Mouse (Mus musculus) hindbrain, embryonic 14.5 days (tissue): ENCODE measurements around the gene Prpf6. TPM values are rescaled to one million over a fixed set of nuclear protein-coding genes. Genes with fewer than 3 reads are reported as not detected.
A peak's percentile ranks its signal among the peaks of the same experiment; 100 is the strongest.

Source experiments
- ATAC-seq: fragments of 200-750 bp; cut with Nextera tagmentation; 2 replicates; pipeline ENCODE4 v1.8.0; 2017; ENCODE audit warnings: moderate number of reproducible peaks, mild to moderate bottlenecking, moderate TSS enrichment, moderate library complexity; ENCODE audit not compliant: low FRiP score
- DNase-seq: peaks from one replicate; pipeline ENCODE4 v3.0.0-alpha.2; 2015; ENCODE audit warnings: low spot score
- H3K27ac ChIP-seq: fragments of 300-500 bp; sonication (generic); 2 replicates; pipeline ENCODE4 v1.5.1; 2014; ENCODE audit warnings: mild to moderate bottlenecking, moderate library complexity
- H3K27me3 ChIP-seq: fragments of 300-500 bp; sonication (generic); 2 replicates; pipeline ENCODE4 v1.6.1; 2014; ENCODE audit warnings: mild to moderate bottlenecking, low read length, mixed read lengths; ENCODE audit not compliant: control insufficient read depth, insufficient read depth
- H3K36me3 ChIP-seq: fragments of 300-500 bp; sonication (generic); replicated peaks from 2 replicates; pipeline ENCODE4 v1.6.1; 2014; ENCODE audit not compliant: control insufficient read depth, insufficient read depth
- H3K4me1 ChIP-seq: fragments of 300-500 bp; sonication (generic); replicated peaks from 2 replicates; pipeline ENCODE4 v1.6.1; 2014; ENCODE audit warnings: antibody characterized with exemption, low read length, mixed read lengths; ENCODE audit not compliant: control insufficient read depth, insufficient read depth
- H3K4me2 ChIP-seq: fragments of 300-500 bp; sonication (generic); replicated peaks from 2 replicates; pipeline ENCODE4 v1.6.1; 2014; ENCODE audit warnings: mild to moderate bottlenecking, moderate library complexity
- H3K4me3 ChIP-seq: fragments of 300-500 bp; sonication (generic); replicated peaks from 2 replicates; pipeline ENCODE4 v1.5.1; 2014; ENCODE audit warnings: mild to moderate bottlenecking, low read length
- H3K9ac ChIP-seq: fragments of 300-500 bp; sonication (generic); 2 replicates; pipeline ENCODE4 v1.6.1; 2014
- H3K9me3 ChIP-seq: fragments of 300-500 bp; sonication (generic); 2 replicates; pipeline ENCODE4 v1.6.1; 2016; ENCODE audit warnings: low read length; ENCODE audit not compliant: control insufficient read depth
- WGBS: fragments of 180-500 bp; shearing (Covaris S2); extraction: QIAGEN DNeasy Blood & Tissue Kit; methylation state at CpG from one replicate; pipeline ENCODE4 v1.1.7; 2014; 5-methylcytosine and 5-hydroxymethylcytosine counted together
- polyA plus RNA-seq: library from polyadenylated mRNA; unstranded; fragments of >200 nt; fragmentation: Nextera tagmentation; extraction: Ambion mirVana; gene quantifications from 2 replicates; pipeline ENCODE4 v1.2.1, GENCODE M21; 2014

The Prpf6 gene
- 53.9 and 58.2 TPM in 2 replicates for polyA plus RNA-seq

DNA sequence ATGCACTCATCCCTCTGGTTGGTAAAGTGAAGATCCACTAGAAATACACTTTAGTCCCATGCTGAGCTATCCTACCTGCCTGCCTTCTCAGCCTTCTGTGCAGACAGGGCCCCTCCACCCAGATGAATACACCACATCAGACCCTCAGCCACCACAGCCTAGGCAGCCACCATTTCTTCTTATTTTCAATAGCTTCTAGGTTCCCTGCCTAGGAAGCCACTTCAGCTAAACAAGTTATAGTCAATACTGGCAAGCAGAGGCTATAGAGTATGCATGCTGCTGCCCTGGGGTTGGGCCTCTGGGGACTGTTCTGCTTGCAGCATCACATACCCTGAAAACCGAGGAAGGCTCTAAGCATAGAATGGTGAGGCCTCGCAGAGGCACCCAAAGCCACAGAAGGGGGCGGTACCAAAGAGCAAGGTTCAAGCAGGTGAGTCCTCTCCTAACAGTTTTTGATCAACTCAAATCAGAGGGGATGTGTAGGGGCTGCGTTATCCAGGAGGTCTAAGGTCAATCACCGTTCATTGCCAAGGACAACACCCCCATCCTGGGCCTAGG, at the start of gene Prpf6:
Gene Prpf6 (plus strand): TSS at position 341 of the 558 bp plus-strand sequence.
- peaks cover 12% of the 10 kb centered on the region for H3K4me1 ChIP-seq
- ATAC-seq (no peak), DNase-seq (no peak)
- H3K4me2 ChIP-seq: peak within 1 kb of the TSS; percentile 73
- peak within 1 kb of the TSS; percentile 97 for H3K9ac ChIP-seq
- no peaks in the 10 kb centered on the region for H3K27me3 ChIP-seq
- H3K9me3 ChIP-seq: no peaks in the 10 kb centered on the region
- H3K36me3 ChIP-seq: peaks cover 56% of the 10 kb centered on the region
- H3K27ac ChIP-seq: peak within 1 kb of the TSS; percentile 90
- H3K4me3 ChIP-seq: peak within 1 kb of the TSS; percentile 96
- WGBS: 16% methylated on average over 5 of the region's 5 CpGs

DNA sequence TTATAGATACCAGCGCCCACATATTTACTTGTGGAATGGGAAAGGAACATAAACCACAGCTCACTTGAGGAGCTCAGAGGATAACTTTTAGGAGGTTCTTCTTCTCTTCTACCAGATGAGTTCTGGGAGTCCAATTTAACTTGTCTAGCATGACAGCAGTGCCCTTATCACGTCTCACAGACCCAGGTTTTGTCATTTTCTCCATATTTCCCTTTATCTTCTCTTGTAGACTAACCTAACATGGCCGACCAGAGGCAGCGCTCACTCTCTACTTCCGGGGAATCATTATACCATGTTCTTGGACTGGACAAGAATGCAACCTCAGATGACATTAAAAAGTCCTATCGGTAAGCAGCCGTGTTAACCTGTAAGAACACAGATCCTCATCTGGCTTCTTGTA, 45.5 kb upstream of the Prpf6 start:
- Histone ChIP-seq H3K36me3 (peaks cover 50% of the 10 kb centered on the region), H3K4me2 (no peak overlapping the region), H3K27me3 (no peaks in the 10 kb centered on the region), H3K27ac (no peak overlapping the region), H3K4me1 (no peaks in the 10 kb centered on the region), H3K9ac (no peak overlapping the region), H3K9me3 (no peaks in the 10 kb centered on the region), H3K4me3 (no peak overlapping the region)
- DNase-seq: no peak
- ATAC-seq: no peak
- 95% methylated on average over 7 of the region's 7 CpGs for whole genome bisulfite sequencing

DNA sequence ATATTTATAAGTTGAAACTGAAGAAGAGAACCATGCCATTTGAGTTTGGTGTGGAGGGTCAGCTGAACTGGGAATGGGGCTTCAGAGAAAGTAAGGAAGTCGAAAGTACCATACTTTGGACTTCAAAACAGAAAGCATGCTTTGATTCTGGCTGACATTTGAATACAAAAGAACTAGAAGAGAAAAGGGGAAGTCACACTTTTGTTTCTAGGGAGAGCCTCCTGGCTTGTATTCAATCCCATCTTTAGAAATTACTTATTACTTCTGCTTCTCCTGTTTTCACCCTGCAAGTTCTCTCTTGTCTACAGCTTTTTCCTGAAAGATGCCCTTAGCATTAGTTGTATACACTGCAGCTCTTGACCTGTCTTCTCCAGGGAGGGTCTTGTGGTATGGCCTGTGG, 43.4 kb upstream of the Prpf6 start:
- no peaks in the 10 kb centered on the region for H3K4me1 ChIP-seq
- DNase-seq (no peak), ATAC-seq (no peak)
- H3K9me3 ChIP-seq: no peaks in the 10 kb centered on the region
- H3K27me3 ChIP-seq: no peaks in the 10 kb centered on the region
- no peak overlapping the region for H3K4me2 ChIP-seq
- no peak overlapping the region for H3K4me3 ChIP-seq
- no peak overlapping the region for H3K27ac ChIP-seq
- H3K9ac ChIP-seq: no peak overlapping the region
- WGBS: 68% methylated on average over 1 of the region's 1 CpGs
- H3K36me3 ChIP-seq: peaks cover 71% of the 10 kb centered on the region

- ATAC-seq (no peak), DNase-seq (no peak)
- no peaks in the 10 kb centered on the region for H3K27me3 ChIP-seq
- H3K27ac ChIP-seq: no peak overlapping the region
- no peak overlapping the region for H3K9ac ChIP-seq
- H3K4me3 ChIP-seq: no peak overlapping the region
- H3K9me3 ChIP-seq: no peaks in the 10 kb centered on the region
- H3K4me2 ChIP-seq: no peak overlapping the region
- 85% methylated on average over 5 of the region's 5 CpGs for WGBS
- H3K36me3 ChIP-seq: peaks cover 73% of the 10 kb centered on the region
- H3K4me1 ChIP-seq: no peaks in the 10 kb centered on the region
Measured at GRCm38 (mm10) chr2:181548682-181549081, 43.0 kb upstream of the Prpf6 start.

DNA sequence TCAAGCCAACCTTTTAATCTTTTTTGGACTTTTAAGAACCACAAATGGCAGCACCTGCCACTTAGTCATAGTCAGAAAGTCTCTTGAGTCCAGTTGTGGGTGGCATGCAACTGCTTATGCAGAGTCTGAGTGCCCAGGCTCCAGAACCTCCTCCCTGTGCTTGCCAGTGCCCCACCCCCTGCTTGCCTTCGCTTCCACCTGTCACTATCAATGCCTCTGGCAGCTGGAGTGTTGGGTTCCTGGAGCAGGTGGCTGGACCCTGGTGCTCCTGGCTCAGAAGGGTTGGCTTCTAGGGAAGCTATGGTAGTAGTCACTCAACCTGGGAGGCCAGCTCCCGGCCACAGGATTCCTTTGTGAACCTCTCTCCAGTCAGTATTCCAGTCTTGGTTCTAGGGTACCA, 41.4 kb upstream of the Prpf6 start:
- H3K9me3 ChIP-seq: no peaks in the 10 kb centered on the region
- no peak overlapping the region for H3K9ac ChIP-seq
- WGBS: 95% methylated on average over 2 of the region's 2 CpGs
- H3K36me3 ChIP-seq: peaks cover 85% of the 10 kb centered on the region
- ATAC-seq: no peak
- no peaks in the 10 kb centered on the region for H3K27me3 ChIP-seq
- H3K27ac ChIP-seq: no peak overlapping the region
- no peak for DNase-seq
- H3K4me2 ChIP-seq: no peak overlapping the region
- H3K4me3 ChIP-seq: no peak overlapping the region
- H3K4me1 ChIP-seq: no peaks in the 10 kb centered on the region

- peaks cover 59% of the 10 kb centered on the region for H3K36me3 ChIP-seq
- no peak overlapping the region for H3K9ac ChIP-seq
- H3K4me1 ChIP-seq: no peaks in the 10 kb centered on the region
- no peaks in the 10 kb centered on the region for H3K9me3 ChIP-seq
- no peak overlapping the region for H3K4me2 ChIP-seq
- no peak overlapping the region for H3K4me3 ChIP-seq
- H3K27me3 ChIP-seq: no peaks in the 10 kb centered on the region
- no peak for DNase-seq
- no peak for ATAC-seq
- H3K27ac ChIP-seq: no peak overlapping the region
Measured at GRCm38 (mm10) chr2:181553772-181554171, 37.9 kb upstream of the Prpf6 start.

DNA sequence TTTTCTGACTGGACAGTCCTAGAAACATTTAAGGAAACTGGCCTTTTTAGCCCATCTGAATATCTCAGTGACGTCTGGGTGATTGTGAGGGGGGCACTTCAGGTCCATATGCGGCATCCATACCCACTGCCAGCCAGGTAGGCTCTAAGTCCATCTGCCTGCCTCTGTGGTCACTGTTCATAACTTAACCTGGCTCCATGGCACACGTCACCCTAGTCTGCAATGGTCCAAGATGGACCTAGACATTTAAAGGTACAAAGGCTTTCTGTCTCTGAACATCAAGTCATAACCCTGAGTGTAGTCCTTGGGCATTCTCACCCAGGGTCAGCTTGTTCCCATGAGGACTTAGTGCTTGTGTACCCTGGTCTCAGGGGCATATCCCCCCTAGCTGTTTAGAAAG, 24.3 kb upstream of the Prpf6 start:
- WGBS: 95% methylated on average over 3 of the region's 3 CpGs
- no peak overlapping the region for H3K4me3 ChIP-seq
- no peak overlapping the region for H3K4me2 ChIP-seq
- ATAC-seq (no peak), DNase-seq (no peak)
- no peaks in the 10 kb centered on the region for H3K4me1 ChIP-seq
- no peak overlapping the region for H3K27ac ChIP-seq
- H3K9ac ChIP-seq: no peak overlapping the region
- H3K36me3 ChIP-seq: no peaks in the 10 kb centered on the region
- H3K9me3 ChIP-seq: no peaks in the 10 kb centered on the region
- no peaks in the 10 kb centered on the region for H3K27me3 ChIP-seq

DNA sequence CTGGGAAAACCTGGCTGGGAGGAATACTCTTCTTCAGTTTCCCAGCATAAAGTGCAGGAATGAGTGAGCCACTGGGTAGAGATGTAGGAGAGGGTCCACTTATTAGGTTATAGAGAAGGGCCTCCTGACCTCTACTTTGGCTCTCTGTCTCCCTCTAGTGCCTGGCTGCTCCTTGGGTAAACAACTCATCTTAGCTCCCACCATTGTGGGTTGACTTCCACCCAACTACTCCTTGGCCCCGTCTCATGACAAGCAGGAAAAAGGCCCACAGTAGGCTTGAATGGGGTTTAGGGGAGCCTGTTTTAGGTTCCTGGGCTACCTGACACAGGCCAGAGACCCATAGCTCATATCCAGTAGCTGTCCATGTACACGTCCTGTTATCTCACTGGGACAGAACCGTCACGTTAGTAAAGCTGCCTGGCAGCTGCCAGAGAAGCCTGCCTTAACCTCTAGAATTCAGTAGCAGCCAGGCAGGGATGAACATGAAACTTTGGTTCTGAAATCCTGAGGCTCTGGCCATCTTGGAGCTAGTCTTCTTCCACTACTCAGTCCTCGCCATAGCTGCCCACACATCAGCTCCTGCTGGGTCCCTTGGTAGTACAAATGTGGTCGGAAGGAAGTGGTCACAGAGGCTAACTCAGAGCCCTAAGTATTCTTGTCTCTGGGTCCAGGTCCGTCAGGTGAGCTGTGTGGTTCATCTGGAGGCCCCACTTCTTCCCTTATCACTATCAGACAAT, 23.2 kb upstream of the Prpf6 start:
- WGBS: 79% methylated on average over 7 of the region's 7 CpGs
- Histone ChIP-seq H3K27ac (no peak overlapping the region), H3K36me3 (0 out of 2 replicates have a peak, but pooled peaks cover 4% of the 10 kb centered on the region), H3K4me1 (no peaks in the 10 kb centered on the region), H3K4me2 (no peak overlapping the region), H3K9ac (no peak overlapping the region), H3K9me3 (no peaks in the 10 kb centered on the region), H3K4me3 (no peak overlapping the region), H3K27me3 (no peaks in the 10 kb centered on the region)
- DNase-seq: peak; percentile 29
- ATAC-seq: no peak

DNA sequence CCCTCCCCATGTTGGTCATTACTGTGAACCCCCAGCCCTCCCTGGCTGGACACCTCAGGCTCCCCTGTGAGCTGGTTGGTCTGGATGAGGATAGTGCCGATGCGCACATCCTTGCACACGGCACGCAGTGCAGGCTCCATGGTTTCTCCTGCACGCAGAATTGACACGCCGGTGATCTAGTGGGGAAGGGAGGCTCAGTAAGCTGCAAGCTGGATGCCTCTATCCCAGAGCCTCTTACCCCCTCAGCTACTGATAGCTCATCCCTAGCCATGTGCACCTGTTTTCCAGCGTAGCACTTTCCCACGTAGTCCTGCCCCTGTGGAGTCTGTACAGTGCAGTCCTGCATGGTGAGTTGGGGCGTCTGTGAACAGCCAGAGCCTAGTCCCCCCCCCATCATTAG, 21.8 kb upstream of the Prpf6 start:
- no peak overlapping the region for H3K27ac ChIP-seq
- 96% methylated on average over 10 of the region's 10 CpGs for WGBS
- H3K4me1 ChIP-seq: no peaks in the 10 kb centered on the region
- no peaks in the 10 kb centered on the region for H3K9me3 ChIP-seq
- no peaks in the 10 kb centered on the region for H3K27me3 ChIP-seq
- DNase-seq (no peak), ATAC-seq (no peak)
- no peak overlapping the region for H3K9ac ChIP-seq
- H3K4me3 ChIP-seq: no peak overlapping the region
- H3K36me3 ChIP-seq: peaks cover 13% of the 10 kb centered on the region; the same call in 1 of the 2 replicates
- H3K4me2 ChIP-seq: no peak overlapping the region
